Mouse (Mus musculus) gastrocnemius, adult 18-20 months (tissue): ENCODE results near the gene 1700025G04Rik. TPM values are rescaled to one million over a fixed set of nuclear protein-coding genes. Genes with fewer than 3 reads are reported as not detected.

Source experiments
- DNase-seq: peaks from one replicate; pipeline ENCODE4 v3.0.0; 2021; ENCODE audit warnings: low spot score
- total RNA-seq, 2 experiments: library from RNA; stranded (reverse); gene quantifications; 2 replicates each; pipeline ENCODE4 v1.2.3; 2021

Gene 1700025G04Rik
- total RNA-seq, 2 experiments from 2014 or later, result 72.9 to 79.7 TPM

- no peak for DNase-seq
Measured at GRCm38 (mm10) chr1:151995948-151996697, 93.8 kb downstream of the 1700025G04Rik start.

GRCm38 (mm10) chr1:151994271-151994670 lies 95.7 kb downstream of the 1700025G04Rik start:
- no peak for DNase-seq

GRCm38 (mm10) chr1:151991505-151991904 lies 98.4 kb downstream of the 1700025G04Rik start:
- DNase-seq, result no peak

- DNase-seq, result no peak
Measured at GRCm38 (mm10) chr1:151990615-151991014, 99.3 kb downstream of the 1700025G04Rik start.

- no peak for DNase-seq
Measured at GRCm38 (mm10) chr1:151988713-151989112, 101.2 kb downstream of the 1700025G04Rik start.

- DNase-seq, result no peak
Measured at GRCm38 (mm10) chr1:151988066-151988465, 101.9 kb downstream of the 1700025G04Rik start.

GRCm38 (mm10) chr1:151986024-151986778 lies 103.7 kb downstream of the 1700025G04Rik start:
- DNase-seq, result peak; percentile 66

GRCm38 (mm10) chr1:151985056-151985455 lies 104.9 kb downstream of the 1700025G04Rik start:
- DNase-seq, result no peak

- DNase-seq, result no peak
Measured at GRCm38 (mm10) chr1:151983991-151984390, 105.9 kb downstream of the 1700025G04Rik start.

- DNase-seq, result no peak
Measured at GRCm38 (mm10) chr1:151980498-151980897, 109.4 kb downstream of the 1700025G04Rik start.

GRCm38 (mm10) chr1:151979803-151980456 lies 110.0 kb downstream of the 1700025G04Rik start:
- DNase-seq, result no peak

- peak; percentile 85 for DNase-seq
Measured at GRCm38 (mm10) chr1:151978751-151979150, 111.2 kb downstream of the 1700025G04Rik start.

GRCm38 (mm10) chr1:151977596-151977995 lies 112.3 kb downstream of the 1700025G04Rik start:
- no peak for DNase-seq

- no peak for DNase-seq
Measured at GRCm38 (mm10) chr1:151976850-151977249, 113.1 kb downstream of the 1700025G04Rik start.

GRCm38 (mm10) chr1:151975418-151976379 lies 114.2 kb downstream of the 1700025G04Rik start:
- DNase-seq, result no peak

- no peak for DNase-seq
Measured at GRCm38 (mm10) chr1:151974887-151975286, 115.0 kb downstream of the 1700025G04Rik start.

GRCm38 (mm10) chr1:151974424-151974823 lies 115.5 kb downstream of the 1700025G04Rik start:
- DNase-seq, result no peak

- peak; percentile 67 for DNase-seq
Measured at GRCm38 (mm10) chr1:151973110-151973700, 116.7 kb downstream of the 1700025G04Rik start.

- DNase-seq, result no peak
Measured at GRCm38 (mm10) chr1:151971581-151971980, 118.3 kb downstream of the 1700025G04Rik start.

- DNase-seq, result no peak
Measured at GRCm38 (mm10) chr1:151968126-151968525, 121.8 kb downstream of the 1700025G04Rik start.
